Mouse (Mus musculus) limb, embryonic 15.5 days (tissue): Measurements from ENCODE around the gene Smad6. TPM values are rescaled to one million over a fixed set of nuclear protein-coding genes. Genes with fewer than 3 reads are reported as not detected.
A peak's percentile ranks its signal among the peaks of the same experiment; 100 is the strongest.

Experiments used
- ATAC-seq: fragments of 200-750 bp; cut with Nextera tagmentation; 2 replicates; pipeline ENCODE4 v1.8.0; 2017; ENCODE audit warnings: low read depth, moderate TSS enrichment; ENCODE audit not compliant: insufficient number of reproducible peaks, low FRiP score, low TSS enrichment
- H3K27ac ChIP-seq: fragments of 300-500 bp; sonication (generic); 2 replicates; pipeline ENCODE4 v1.5.1; 2015; ENCODE audit warnings: moderate library complexity, mild to moderate bottlenecking, inconsistent platforms
- H3K27me3 ChIP-seq: fragments of 300-500 bp; sonication (generic); 2 replicates; pipeline ENCODE4 v1.6.1; 2015; ENCODE audit warnings: inconsistent platforms
- H3K36me3 ChIP-seq: fragments of 300-500 bp; sonication (generic); 2 replicates; pipeline ENCODE4 v1.6.1; 2015; ENCODE audit warnings: inconsistent platforms
- H3K4me1 ChIP-seq: fragments of 300-500 bp; sonication (generic); 2 replicates; pipeline ENCODE4 v1.6.1; 2015; ENCODE audit warnings: inconsistent platforms
- H3K4me2 ChIP-seq: fragments of 300-500 bp; sonication (generic); 2 replicates; pipeline ENCODE4 v1.6.1; 2015; ENCODE audit warnings: mild to moderate bottlenecking, inconsistent platforms
- H3K4me3 ChIP-seq: fragments of 300-500 bp; sonication (generic); 2 replicates; pipeline ENCODE4 v1.5.1; 2015; ENCODE audit warnings: mild to moderate bottlenecking, inconsistent platforms
- H3K9ac ChIP-seq: fragments of 300-500 bp; sonication (generic); 2 replicates; pipeline ENCODE4 v1.6.1; 2015; ENCODE audit warnings: inconsistent platforms
- H3K9me3 ChIP-seq: fragments of 300-500 bp; sonication (generic); 2 replicates; pipeline ENCODE4 v1.6.1; 2016; ENCODE audit warnings: inconsistent platforms
- WGBS: fragments of 180-500 bp; shearing (Covaris S2); methylation state at CpG from one replicate; pipeline ENCODE4 v1.1.7; 2015; 5-methylcytosine and 5-hydroxymethylcytosine counted together
- polyA plus RNA-seq: library from polyadenylated mRNA; unstranded; fragments of >200 nt; fragmentation: Nextera tagmentation; extraction: Ambion mirVana; gene quantifications from 2 replicates; pipeline ENCODE4 v1.2.1, GENCODE M21; 2015

Smad6 gene
- polyA plus RNA-seq, 1 experiment from 2014 or later = 9.4 TPM

- Histone ChIP-seq H3K9ac (no peak overlapping the region), H3K4me1 (peaks cover 61% of the 10 kb centered on the region), H3K4me3 (no peak overlapping the region), H3K9me3 (no peaks in the 10 kb centered on the region), H3K4me2 (no peak overlapping the region), H3K36me3 (peaks cover 47% of the 10 kb centered on the region; the same call in 1 of the 2 replicates), H3K27ac (peak overlapping the region; percentile 27; the same call in 1 of the 2 replicates), H3K27me3 (no peaks in the 10 kb centered on the region)
- WGBS = 78% methylated on average over 5 of the region's 5 CpGs
- no peak for ATAC-seq
These were observed 21.8 kb downstream of the Smad6 start for GRCm38 (mm10) chr9:64000085-64000484.

GRCm38 (mm10) chr9:63999194-63999593 lies 22.7 kb downstream of the Smad6 start:
- Histone ChIP-seq H3K27me3 (no peaks in the 10 kb centered on the region), H3K4me2 (no peak overlapping the region), H3K4me3 (no peak overlapping the region), H3K27ac (peak overlapping the region; percentile 85; the same call in 1 of the 2 replicates), H3K9me3 (no peaks in the 10 kb centered on the region), H3K36me3 (peaks cover 39% of the 10 kb centered on the region), H3K4me1 (peaks cover 61% of the 10 kb centered on the region), H3K9ac (no peak overlapping the region)
- ATAC-seq = no peak
- 83% methylated on average over 9 of the region's 9 CpGs for whole genome bisulfite sequencing

- ATAC-seq = 0 out of 2 replicates have a peak, but pooled peaks have one; percentile 25
- no peak overlapping the region for H3K9ac ChIP-seq
- H3K4me3 ChIP-seq = no peak overlapping the region
- peaks cover 64% of the 10 kb centered on the region for H3K4me1 ChIP-seq
- H3K27ac ChIP-seq = peak overlapping the region; percentile 85
- no peak overlapping the region for H3K4me2 ChIP-seq
- peaks cover 33% of the 10 kb centered on the region for H3K36me3 ChIP-seq
- no peaks in the 10 kb centered on the region for H3K27me3 ChIP-seq
- WGBS = 52% methylated on average over 14 of the region's 14 CpGs
- H3K9me3 ChIP-seq = no peaks in the 10 kb centered on the region
These were observed 23.8 kb downstream of the Smad6 start for GRCm38 (mm10) chr9:63998026-63998425.

DNA sequence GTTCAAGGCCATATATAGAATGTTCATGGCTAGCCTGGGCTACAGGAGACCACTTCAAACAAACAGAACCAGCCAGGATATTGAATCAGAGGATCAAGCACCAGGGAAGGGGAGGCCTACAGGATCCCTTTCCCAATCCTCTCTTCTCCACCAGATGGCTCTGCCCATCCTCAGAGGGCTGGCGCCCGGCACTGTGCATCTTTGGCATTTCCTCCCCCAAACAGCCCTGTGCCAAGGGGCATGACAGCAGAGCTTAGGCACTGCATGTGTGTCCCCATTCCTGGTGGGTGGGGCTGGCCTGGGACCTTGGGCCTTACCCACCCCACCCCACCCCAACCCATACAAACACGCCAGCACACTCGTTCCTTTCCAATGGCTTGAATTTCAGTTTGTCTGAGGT lies 24.4 kb downstream of the Smad6 start:
- peak; percentile 38; the same call in 1 of the 2 replicates for ATAC-seq
- Histone ChIP-seq H3K27ac (peak overlapping the region; percentile 85), H3K36me3 (peaks cover 27% of the 10 kb centered on the region), H3K9me3 (no peaks in the 10 kb centered on the region), H3K4me1 (peaks cover 64% of the 10 kb centered on the region), H3K27me3 (no peaks in the 10 kb centered on the region), H3K4me3 (no peak overlapping the region), H3K4me2 (no peak overlapping the region), H3K9ac (no peak overlapping the region)
- 41% methylated on average over 4 of the region's 4 CpGs for WGBS

GRCm38 (mm10) chr9:63993256-63993655 lies 28.6 kb downstream of the Smad6 start:
- H3K27me3 ChIP-seq = no peaks in the 10 kb centered on the region
- peak overlapping the region; percentile 62 for H3K27ac ChIP-seq
- 74% methylated on average over 5 of the region's 5 CpGs for WGBS
- no peak overlapping the region for H3K9ac ChIP-seq
- H3K9me3 ChIP-seq = no peaks in the 10 kb centered on the region
- ATAC-seq = no peak
- H3K4me2 ChIP-seq = no peak overlapping the region
- H3K4me1 ChIP-seq = peaks cover 55% of the 10 kb centered on the region
- H3K4me3 ChIP-seq = no peak overlapping the region
- peaks cover 12% of the 10 kb centered on the region for H3K36me3 ChIP-seq

GRCm38 (mm10) chr9:63992761-63993160 lies 29.1 kb downstream of the Smad6 start:
- H3K36me3 ChIP-seq = peaks cover 12% of the 10 kb centered on the region
- 44% methylated on average over 4 of the region's 4 CpGs for WGBS

DNA sequence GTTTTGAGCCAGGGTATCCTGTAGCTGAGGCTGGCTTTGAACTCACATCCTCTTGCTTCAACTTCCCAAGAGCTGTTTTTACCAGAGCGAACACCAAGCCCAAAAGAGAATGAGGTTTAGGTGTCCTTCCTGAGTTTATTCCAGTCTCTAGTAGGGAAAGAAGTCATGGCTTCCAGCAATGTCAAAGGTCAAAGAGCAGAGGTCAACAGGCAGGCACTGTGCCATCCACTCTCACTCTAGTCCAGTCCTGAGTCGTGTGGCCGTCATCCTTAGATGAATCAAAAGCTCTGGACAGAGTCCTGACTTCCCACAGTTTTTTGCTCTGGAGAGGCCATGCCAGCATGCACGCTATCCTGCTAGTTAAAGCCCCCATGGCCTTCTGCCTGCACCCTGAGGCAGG lies 30.7 kb downstream of the Smad6 start:
- Histone ChIP-seq H3K36me3 (peaks cover 12% of the 10 kb centered on the region; the same call in 1 of the 2 replicates), H3K4me1 (peaks cover 54% of the 10 kb centered on the region)
- 69% methylated on average over 4 of the region's 4 CpGs for WGBS

More at GRCm38 (mm10) chr9:63992761-63993160, 29.1 kb downstream of the Smad6 start:
- no peaks in the 10 kb centered on the region for H3K9me3 ChIP-seq
- H3K4me1 ChIP-seq = peaks cover 55% of the 10 kb centered on the region
- H3K27ac ChIP-seq = peak overlapping the region; percentile 62
- no peak overlapping the region for H3K4me2 ChIP-seq
- no peaks in the 10 kb centered on the region for H3K27me3 ChIP-seq
- no peak overlapping the region for H3K9ac ChIP-seq
- no peak for ATAC-seq
- H3K4me3 ChIP-seq = no peak overlapping the region

GRCm38 (mm10) chr9:63989641-63990040 lies 32.2 kb downstream of the Smad6 start:
- no peak overlapping the region for H3K9ac ChIP-seq
- no peak overlapping the region for H3K27ac ChIP-seq
- peaks cover 62% of the 10 kb centered on the region for H3K4me1 ChIP-seq

More for the DNA sequence above, 30.7 kb downstream of the Smad6 start:
- no peak overlapping the region for H3K4me3 ChIP-seq
- H3K27ac ChIP-seq = no peak overlapping the region
- no peak overlapping the region for H3K9ac ChIP-seq
- no peaks in the 10 kb centered on the region for H3K9me3 ChIP-seq
- ATAC-seq = no peak
- no peaks in the 10 kb centered on the region for H3K27me3 ChIP-seq
- H3K4me2 ChIP-seq = no peak overlapping the region

DNA sequence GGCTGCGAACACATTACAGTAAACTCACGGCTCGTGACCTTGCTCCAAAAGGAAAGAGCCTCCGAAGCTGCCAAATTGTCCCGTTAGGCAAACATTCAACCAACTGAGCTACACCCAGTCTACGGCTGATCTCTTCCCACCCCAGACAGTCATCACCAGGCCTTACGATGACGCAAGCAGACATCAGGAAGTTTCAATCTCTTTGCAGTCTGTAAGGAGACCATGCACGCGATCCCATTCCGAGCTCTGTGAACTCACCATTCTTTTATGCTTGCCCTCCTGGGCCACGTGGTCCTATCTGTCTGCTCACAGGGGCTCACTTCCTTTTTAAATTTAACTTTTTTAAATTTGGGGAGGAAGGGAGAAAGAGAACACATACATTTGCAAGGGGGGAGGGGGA lies 32.6 kb downstream of the Smad6 start:
- peaks cover 3% of the 10 kb centered on the region; the same call in 1 of the 2 replicates for H3K36me3 ChIP-seq
- H3K4me3 ChIP-seq = no peak overlapping the region
- H3K4me1 ChIP-seq = peaks cover 66% of the 10 kb centered on the region
- WGBS = 78% methylated on average over 12 of the region's 12 CpGs
- ATAC-seq = no peak
- no peak overlapping the region for H3K27ac ChIP-seq
- H3K4me2 ChIP-seq = no peak overlapping the region
- no peak overlapping the region for H3K9ac ChIP-seq
- no peaks in the 10 kb centered on the region for H3K9me3 ChIP-seq
- no peaks in the 10 kb centered on the region for H3K27me3 ChIP-seq

More at GRCm38 (mm10) chr9:63989641-63990040, 32.2 kb downstream of the Smad6 start:
- H3K9me3 ChIP-seq = no peaks in the 10 kb centered on the region
- no peak overlapping the region for H3K4me2 ChIP-seq
- no peaks in the 10 kb centered on the region for H3K27me3 ChIP-seq
- WGBS = 59% methylated on average over 8 of the region's 8 CpGs
- ATAC-seq = no peak
- no peak overlapping the region for H3K4me3 ChIP-seq
- peaks cover 3% of the 10 kb centered on the region; the same call in 1 of the 2 replicates for H3K36me3 ChIP-seq

GRCm38 (mm10) chr9:63985125-63985524 lies 36.7 kb downstream of the Smad6 start:
- Histone ChIP-seq H3K27ac (peak overlapping the region; percentile 17; the same call in 1 of the 2 replicates), H3K27me3 (no peaks in the 10 kb centered on the region), H3K9ac (no peak overlapping the region), H3K36me3 (peaks cover 5% of the 10 kb centered on the region; the same call in 1 of the 2 replicates), H3K4me1 (peaks cover 74% of the 10 kb centered on the region), H3K4me2 (no peak overlapping the region), H3K9me3 (no peaks in the 10 kb centered on the region), H3K4me3 (no peak overlapping the region)
- ATAC-seq = no peak
- WGBS = 57% methylated on average over 6 of the region's 6 CpGs

DNA sequence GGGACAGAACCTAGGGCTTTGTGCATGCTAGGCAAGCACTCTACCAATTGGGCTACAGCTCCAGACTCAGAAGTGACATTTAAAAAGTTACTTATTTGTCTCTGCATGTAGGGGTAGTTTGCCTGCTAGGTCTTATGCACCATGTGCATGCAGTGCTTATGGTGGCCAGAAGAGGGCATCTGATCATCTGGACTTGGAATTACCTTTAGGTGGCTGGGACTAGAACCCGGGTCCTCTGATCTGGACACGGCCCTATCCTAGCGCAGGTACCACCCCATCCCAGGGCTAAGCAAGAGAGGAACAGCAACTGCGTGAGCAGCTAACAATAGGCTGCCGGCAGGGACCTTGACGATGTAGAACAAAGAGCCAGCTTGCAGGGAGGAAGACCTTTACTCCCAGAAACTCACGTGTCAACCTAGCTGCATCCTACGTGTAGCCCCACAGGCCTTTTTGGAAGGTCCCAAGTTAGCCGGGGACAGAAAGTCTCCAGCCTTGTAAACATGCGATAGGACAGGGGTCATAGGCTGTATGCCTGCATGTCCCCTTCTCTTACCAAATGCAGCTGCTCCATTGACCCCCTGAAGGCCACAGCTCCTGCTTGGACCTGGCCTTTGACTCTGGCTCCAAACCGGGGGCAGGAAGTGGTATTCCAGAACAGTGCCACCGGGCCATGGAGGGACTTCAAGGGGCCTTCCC lies 38.8 kb downstream of the Smad6 start:
- H3K4me3 ChIP-seq = no peak overlapping the region
- WGBS = 88% methylated on average over 12 of the region's 12 CpGs
- no peaks in the 10 kb centered on the region for H3K9me3 ChIP-seq
- H3K27me3 ChIP-seq = no peaks in the 10 kb centered on the region
- H3K4me1 ChIP-seq = peaks cover 75% of the 10 kb centered on the region
- H3K4me2 ChIP-seq = no peak overlapping the region
- no peak overlapping the region for H3K27ac ChIP-seq
- H3K36me3 ChIP-seq = peaks cover 5% of the 10 kb centered on the region; the same call in 1 of the 2 replicates
- no peak overlapping the region for H3K9ac ChIP-seq
- no peak for ATAC-seq

DNA sequence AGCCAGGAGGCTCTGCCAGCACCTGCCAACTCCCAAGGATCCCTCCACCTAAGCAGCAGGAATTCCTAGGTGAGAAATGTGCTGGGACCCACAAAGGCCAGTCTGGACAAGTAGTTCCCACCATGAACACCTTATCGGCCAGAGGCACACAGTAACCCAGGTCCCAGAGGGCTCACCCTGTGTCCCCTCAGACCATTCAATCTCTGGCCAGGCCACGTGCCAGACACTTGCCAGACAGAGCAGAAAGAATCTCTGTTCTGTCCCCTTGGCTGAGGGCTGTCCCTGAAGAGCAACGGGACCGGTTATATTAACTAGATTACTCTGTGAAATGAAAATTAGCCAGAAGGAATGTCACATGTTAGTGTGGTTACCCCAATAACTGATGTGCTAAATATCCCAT lies 39.9 kb downstream of the Smad6 start:
- peaks cover 83% of the 10 kb centered on the region for H3K4me1 ChIP-seq
- 59% methylated on average over 4 of the region's 4 CpGs for WGBS
- H3K36me3 ChIP-seq = peaks cover 5% of the 10 kb centered on the region; the same call in 1 of the 2 replicates
- no peak overlapping the region for H3K4me2 ChIP-seq
- no peak for ATAC-seq
- no peak overlapping the region for H3K4me3 ChIP-seq
- H3K27ac ChIP-seq = no peak overlapping the region; the same call in 1 of the 2 replicates
- H3K27me3 ChIP-seq = no peaks in the 10 kb centered on the region
- H3K9ac ChIP-seq = no peak overlapping the region
- no peaks in the 10 kb centered on the region for H3K9me3 ChIP-seq
